Mouse (Mus musculus) heart, embryonic 14.5 days (tissue): ENCODE measurements around the gene AC124502.3. TPM values are rescaled to one million over a fixed set of nuclear protein-coding genes. Genes with fewer than 3 reads are reported as not detected.

Source experiments
- ATAC-seq: fragments of 200-750 bp; cut with Nextera tagmentation; 2 replicates; pipeline ENCODE4 v1.8.0; 2017; ENCODE audit warnings: low read depth, moderate TSS enrichment; ENCODE audit not compliant: insufficient number of reproducible peaks, insufficient read depth, low FRiP score
- H3K27ac ChIP-seq, 2 experiments: fragments of 200-500 bp in 1 of 2; fragments of 300-500 bp in 1 of 2; sonication (generic) in 1 of 2; replicated peaks in 1 of 2; 2 replicates each; pipeline ENCODE4 v1.5.1; 2012 to 2014; ENCODE audit warnings: low read depth in 2 of 2, low read length in 2 of 2, control low read depth in 1 of 2, mild to moderate bottlenecking in 1 of 2, mixed read lengths in 1 of 2; ENCODE audit not compliant: control insufficient read depth in 1 of 2, insufficient read depth in 1 of 2
- H3K27me3 ChIP-seq: fragments of 300-500 bp; sonication (generic); 2 replicates; pipeline ENCODE4 v1.6.1; 2014; ENCODE audit warnings: mild to moderate bottlenecking, low read length, control low read depth; ENCODE audit not compliant: control insufficient read depth, insufficient read depth
- H3K36me3 ChIP-seq: fragments of 300-500 bp; sonication (generic); 2 replicates; pipeline ENCODE4 v1.6.1; 2014; ENCODE audit warnings: mild to moderate bottlenecking, control low read depth, low read length, mixed read lengths; ENCODE audit not compliant: control insufficient read depth, insufficient read depth
- H3K4me1 ChIP-seq, 2 experiments: fragments of 200-500 bp in 1 of 2; fragments of 300-500 bp in 1 of 2; sonication (generic) in 1 of 2; 2 replicates each; pipeline ENCODE4 v1.6.1; 2012 to 2014; ENCODE audit warnings: low read length in 2 of 2, control low read depth in 1 of 2, mixed read lengths in 1 of 2; ENCODE audit not compliant: control insufficient read depth in 2 of 2, insufficient read depth in 2 of 2
- H3K4me2 ChIP-seq: fragments of 300-500 bp; sonication (generic); 2 replicates; pipeline ENCODE4 v1.6.1; 2014; ENCODE audit warnings: mild to moderate bottlenecking, low read length
- H3K4me3 ChIP-seq, 2 experiments: fragments of 200-500 bp in 1 of 2; fragments of 300-500 bp in 1 of 2; sonication (generic) in 1 of 2; 2 replicates each; pipeline ENCODE4 v1.5.1; 2012 to 2014; ENCODE audit warnings: low read length in 2 of 2, mild to moderate bottlenecking in 2 of 2, control low read depth in 1 of 2, low read depth in 1 of 2, moderate library complexity in 1 of 2; ENCODE audit not compliant: control insufficient read depth in 1 of 2, insufficient read depth in 1 of 2
- H3K9ac ChIP-seq: fragments of 300-500 bp; sonication (generic); 2 replicates; pipeline ENCODE4 v1.6.1; 2014; ENCODE audit warnings: mild to moderate bottlenecking, low read length
- H3K9me3 ChIP-seq: fragments of 300-500 bp; sonication (generic); 2 replicates; pipeline ENCODE4 v1.6.1; 2016; ENCODE audit warnings: low read length, control low read depth; ENCODE audit not compliant: control insufficient read depth
- WGBS: fragments of 180-500 bp; shearing (Covaris S2); extraction: QIAGEN DNeasy Blood & Tissue Kit; methylation state at CpG from one replicate; pipeline ENCODE4 v1.1.7; 2014; 5-methylcytosine and 5-hydroxymethylcytosine counted together
- polyA plus RNA-seq: library from polyadenylated mRNA; unstranded; fragments of >200 nt; fragmentation: Nextera tagmentation; extraction: Ambion mirVana; gene quantifications from 2 replicates; pipeline ENCODE4 v1.2.1, GENCODE M21; 2014

The AC124502.3 gene
- polyA plus RNA-seq, 1 experiment from 2014 or later: 1.4 TPM

DNA sequence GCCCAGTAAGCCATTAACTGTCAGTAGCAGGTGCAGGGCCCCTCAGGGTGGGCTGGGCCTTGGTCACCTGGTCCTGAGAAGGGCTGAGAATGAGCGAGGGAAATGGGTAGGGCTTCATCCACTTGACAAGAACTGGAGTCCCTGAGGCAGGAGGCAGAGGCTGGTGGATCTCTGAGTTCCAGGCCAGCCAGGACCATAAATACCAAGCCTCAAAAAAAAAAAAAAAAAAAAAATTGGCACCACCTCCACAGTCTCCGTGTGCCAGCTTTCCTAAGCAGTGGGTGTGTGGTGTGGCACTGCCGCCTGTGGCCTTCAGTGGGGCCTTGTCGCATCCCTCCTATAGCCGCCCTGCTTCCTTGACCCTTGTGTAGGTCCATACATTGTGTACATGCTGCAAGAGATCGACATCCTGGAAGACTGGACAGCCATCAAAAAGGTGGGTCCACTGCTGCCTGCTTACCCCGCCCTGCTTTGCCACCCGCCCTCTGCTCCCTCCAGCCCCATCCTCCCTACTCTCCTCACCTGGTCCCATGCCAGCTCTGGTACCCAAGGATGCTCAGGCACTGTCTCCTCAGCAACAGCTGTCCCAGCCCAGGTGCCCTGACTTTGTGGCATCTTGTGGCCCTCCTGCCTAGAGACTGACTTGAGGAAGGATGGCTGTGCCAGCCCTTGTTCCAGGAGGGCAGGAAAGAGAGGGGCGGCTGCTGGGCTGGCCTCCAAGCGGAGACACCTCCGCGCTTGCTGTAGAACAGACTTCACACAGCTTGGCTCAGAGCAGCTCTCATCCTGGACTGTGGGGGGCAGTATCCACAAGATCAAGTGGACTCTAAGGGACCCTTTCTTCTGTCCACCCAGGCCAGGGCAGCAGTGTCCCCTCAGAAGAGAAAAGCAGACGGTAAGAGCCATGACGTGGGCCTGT, 9.7 kb downstream of the AC124502.3 start:
- no peak for ATAC-seq
- Histone ChIP-seq H3K36me3 (peaks cover 47% of the 10 kb centered on the region), H3K9ac (no peak overlapping the region), H3K4me1 (peaks cover 17 to 30% of the 10 kb centered on the region in 2 experiments), H3K27me3 (peaks cover 10% of the 10 kb centered on the region; the same call in 1 of the 2 replicates), H3K4me3 (no peak overlapping the region), H3K4me2 (no peak overlapping the region), H3K27ac (no peak overlapping the region), H3K9me3 (no peaks in the 10 kb centered on the region)
- WGBS: 85% methylated on average over 14 of the region's 14 CpGs

GRCm38 (mm10) chr19:5049325-5049724, 10.6 kb downstream of the AC124502.3 start:
- no peak for ATAC-seq
- Histone ChIP-seq H3K4me1 (peaks cover 17 to 30% of the 10 kb centered on the region in 2 experiments), H3K4me2 (no peak overlapping the region), H3K9me3 (no peaks in the 10 kb centered on the region), H3K27me3 (peaks cover 12% of the 10 kb centered on the region; the same call in 1 of the 2 replicates), H3K9ac (no peak overlapping the region), H3K4me3 (no peak overlapping the region), H3K27ac (no peak overlapping the region), H3K36me3 (peaks cover 45% of the 10 kb centered on the region)
- WGBS: 80% methylated on average over 6 of the region's 6 CpGs

GRCm38 (mm10) chr19:5050047-5050905, 11.6 kb downstream of the AC124502.3 start, which contains the start of gene Rin1:
Rin1 (plus strand) TSS chr19:5050481.
- H3K4me1 ChIP-seq: peaks cover 17 to 30% of the 10 kb centered on the region in 2 experiments
- peak within 1 kb of the TSS; percentile 61 for H3K9ac ChIP-seq
- 16% methylated on average over 14 of the region's 14 CpGs for WGBS
- H3K4me3 ChIP-seq: peak within 1 kb of the TSS; percentile 18 to 33
- peak within 1 kb of the TSS; percentile 17 to 53; a peak in 2 of 4 replicates for H3K27ac ChIP-seq
- H3K27me3 ChIP-seq: peaks cover 12% of the 10 kb centered on the region; the same call in 1 of the 2 replicates
- peak within 1 kb of the TSS; percentile 69 for H3K4me2 ChIP-seq
- 0 out of 2 replicates have a peak, but pooled peaks have one; percentile 6 for ATAC-seq
- peaks cover 45% of the 10 kb centered on the region for H3K36me3 ChIP-seq
- H3K9me3 ChIP-seq: no peaks in the 10 kb centered on the region

GRCm38 (mm10) chr19:5051031-5051430, 12.3 kb downstream of the AC124502.3 start:
- H3K4me3 ChIP-seq: peak overlapping the region; percentile 18 to 33
- H3K4me1 ChIP-seq: peaks cover 17 to 30% of the 10 kb centered on the region in 2 experiments
- H3K9ac ChIP-seq: peak overlapping the region; percentile 61
- peak overlapping the region; percentile 17 to 53; a peak in 2 of 4 replicates for H3K27ac ChIP-seq
- peak overlapping the region; percentile 69 for H3K4me2 ChIP-seq
- H3K27me3 ChIP-seq: peaks cover 12% of the 10 kb centered on the region; the same call in 1 of the 2 replicates
- 0 out of 2 replicates have a peak, but pooled peaks have one; percentile 11 for ATAC-seq
- peaks cover 39% of the 10 kb centered on the region for H3K36me3 ChIP-seq
- WGBS: 1% methylated on average over 17 of the region's 17 CpGs
- H3K9me3 ChIP-seq: no peaks in the 10 kb centered on the region

GRCm38 (mm10) chr19:5051515-5051914, 12.8 kb downstream of the AC124502.3 start:
- Histone ChIP-seq H3K4me1 (peaks cover 17 to 30% of the 10 kb centered on the region in 2 experiments), H3K36me3 (peaks cover 34% of the 10 kb centered on the region), H3K4me2 (peak overlapping the region; percentile 69), H3K9me3 (no peaks in the 10 kb centered on the region), H3K27me3 (peaks cover 12% of the 10 kb centered on the region; the same call in 1 of the 2 replicates), H3K9ac (peak overlapping the region; percentile 61), H3K4me3 (peak overlapping the region; percentile 18 to 33; a peak in 3 of 4 replicates), H3K27ac (peak overlapping the region in 1 of 2 experiments; percentile 53; a peak in 2 of 4 replicates)
- 43% methylated on average over 3 of the region's 3 CpGs for WGBS
- ATAC-seq: no peak

DNA sequence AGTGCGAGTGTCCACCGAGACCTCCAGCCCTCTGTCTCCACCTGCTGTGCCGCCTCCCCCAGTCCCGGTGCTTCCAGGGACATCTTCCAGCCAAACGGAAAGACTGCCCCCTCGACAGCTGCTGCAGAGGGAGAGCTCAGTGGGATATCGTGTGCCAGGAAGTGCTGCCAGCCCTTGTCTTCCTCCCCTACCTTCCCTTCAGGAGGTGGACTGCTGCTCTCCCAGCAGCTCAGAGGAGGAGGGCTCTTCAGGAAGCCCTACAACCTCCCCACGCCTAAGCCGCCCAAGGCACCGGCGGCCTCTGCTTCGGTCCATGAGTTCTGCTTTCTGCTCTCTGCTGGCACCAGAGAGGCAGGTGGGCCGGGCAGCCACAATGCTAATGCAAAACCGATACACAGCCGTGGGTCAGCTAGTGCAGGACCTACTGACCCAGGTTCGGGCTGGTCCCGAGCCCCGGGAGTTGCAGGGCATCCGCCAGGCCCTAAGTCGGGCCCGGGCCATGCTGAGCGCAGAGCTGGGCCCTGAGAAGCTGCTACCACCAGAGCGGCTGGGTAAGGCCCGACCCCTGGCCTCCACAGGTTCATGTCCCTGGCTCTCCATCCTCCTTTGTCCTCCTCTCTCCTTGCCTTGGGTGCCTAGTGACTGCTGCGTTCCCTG, 13.6 kb downstream of the AC124502.3 start:
- Histone ChIP-seq H3K4me1 (peaks cover 17 to 30% of the 10 kb centered on the region in 2 experiments), H3K4me3 (no peak overlapping the region), H3K27ac (no peak overlapping the region), H3K27me3 (peaks cover 12% of the 10 kb centered on the region; the same call in 1 of the 2 replicates), H3K9me3 (no peaks in the 10 kb centered on the region), H3K36me3 (peaks cover 26% of the 10 kb centered on the region), H3K4me2 (peak overlapping the region; percentile 69), H3K9ac (0 out of 2 replicates have a peak overlapping the region, but pooled peaks have one; percentile 2)
- ATAC-seq: no peak
- 36% methylated on average over 25 of the region's 25 CpGs for WGBS
